Mouse (Mus musculus): ENCODE results near the gene Gpr85. TPM values are rescaled to one million over a fixed set of nuclear protein-coding genes. Genes with fewer than 3 reads are reported as not detected.
"Not testable (repeated sequence)": the region's sequence is repeated elsewhere in the genome, so short reads cannot be mapped to it uniquely, and the experiment has no call there.

The Gpr85 gene
- total RNA-seq (2021) (1 to 10 TPM in 1 of 2 experiments, under 1 TPM in 1; 0.75 to 1.2 TPM), polyA plus RNA-seq (2012; rRNA removed) (0.07 and 0.67 TPM in 2 replicates)
- long read RNA-seq, partial matches to known transcripts = 0 of 1 reads
- long read RNA-seq, other reads (novel, unspliced or antisense) = 1 of 1 reads

GRCm38 (mm10) chr6:13839345-13840054, at the start of gene Gpr85:
Gene Gpr85 (minus strand): TSS chr6:13839942.
- DNase-seq = peak; percentile 10

- no peak for DNase-seq
Measured at GRCm38 (mm10) chr6:13884877-13885592, 45.3 kb upstream of the Gpr85 start.

DNA sequence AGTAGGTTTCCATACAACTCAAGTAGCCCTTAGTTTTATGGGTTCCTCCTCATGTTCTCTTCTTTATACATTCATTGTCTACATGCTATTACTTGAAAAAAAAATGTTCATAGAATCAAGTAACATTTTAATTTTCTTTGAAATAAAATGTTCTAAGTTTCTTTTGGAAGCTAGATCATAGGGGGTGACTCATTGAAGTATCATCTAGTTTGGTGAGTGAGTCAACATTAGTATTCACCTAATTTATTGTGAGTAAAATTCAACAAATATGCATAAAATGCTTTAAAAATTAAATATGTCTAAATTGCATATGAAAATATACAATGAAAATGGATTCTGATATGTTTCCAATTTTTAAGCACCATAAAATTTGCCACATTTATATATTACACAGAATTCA, 43.2 kb upstream of the Gpr85 start:
- DNase-seq = no peak

DNA sequence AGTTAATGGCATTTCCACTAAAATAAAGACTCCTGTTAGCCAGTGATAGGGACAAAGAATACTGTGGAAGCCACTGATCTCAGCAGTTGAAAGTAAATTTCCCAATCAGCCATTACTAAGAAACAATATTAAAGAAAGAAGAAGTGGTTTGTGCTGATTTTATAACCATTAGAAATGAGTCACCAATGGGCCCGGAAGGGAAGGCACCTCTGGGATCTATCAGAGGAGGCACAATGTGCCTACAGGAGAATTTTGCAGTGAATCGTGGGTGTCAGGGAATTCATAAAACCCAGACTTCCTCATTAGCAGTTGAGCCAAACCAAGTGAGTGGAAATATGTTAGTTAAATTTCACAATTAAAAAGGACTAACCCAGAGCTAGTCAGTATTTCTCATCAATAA, 34.2 kb upstream of the Gpr85 start:
- no peak for DNase-seq

GRCm38 (mm10) chr6:13872076-13872475, 32.3 kb upstream of the Gpr85 start:
- peak; percentile 4 for DNase-seq

GRCm38 (mm10) chr6:13871625-13871958, 31.9 kb upstream of the Gpr85 start:
- DNase-seq = no peak

GRCm38 (mm10) chr6:13870919-13871624, 31.3 kb upstream of the Gpr85 start, which contains the start of gene 2610001J05Rik:
Gene 2610001J05Rik (minus strand): TSS chr6:13871518.
- DNase-seq = peak; percentile 93

- peak; percentile 5 for DNase-seq
Measured at GRCm38 (mm10) chr6:13870289-13870741, 30.6 kb upstream of the Gpr85 start.

- DNase-seq = no peak
Measured at GRCm38 (mm10) chr6:13860596-13860995, 20.9 kb upstream of the Gpr85 start.

GRCm38 (mm10) chr6:13859877-13860585, 20.3 kb upstream of the Gpr85 start:
- no peak for DNase-seq

- no peak for DNase-seq
Measured at GRCm38 (mm10) chr6:13854230-13854629, 14.5 kb upstream of the Gpr85 start.

GRCm38 (mm10) chr6:13853244-13853643, 13.5 kb upstream of the Gpr85 start:
- DNase-seq = no peak

- DNase-seq = not testable (repeated sequence)
Measured at GRCm38 (mm10) chr6:13846031-13846430, 6.3 kb upstream of the Gpr85 start.

DNA sequence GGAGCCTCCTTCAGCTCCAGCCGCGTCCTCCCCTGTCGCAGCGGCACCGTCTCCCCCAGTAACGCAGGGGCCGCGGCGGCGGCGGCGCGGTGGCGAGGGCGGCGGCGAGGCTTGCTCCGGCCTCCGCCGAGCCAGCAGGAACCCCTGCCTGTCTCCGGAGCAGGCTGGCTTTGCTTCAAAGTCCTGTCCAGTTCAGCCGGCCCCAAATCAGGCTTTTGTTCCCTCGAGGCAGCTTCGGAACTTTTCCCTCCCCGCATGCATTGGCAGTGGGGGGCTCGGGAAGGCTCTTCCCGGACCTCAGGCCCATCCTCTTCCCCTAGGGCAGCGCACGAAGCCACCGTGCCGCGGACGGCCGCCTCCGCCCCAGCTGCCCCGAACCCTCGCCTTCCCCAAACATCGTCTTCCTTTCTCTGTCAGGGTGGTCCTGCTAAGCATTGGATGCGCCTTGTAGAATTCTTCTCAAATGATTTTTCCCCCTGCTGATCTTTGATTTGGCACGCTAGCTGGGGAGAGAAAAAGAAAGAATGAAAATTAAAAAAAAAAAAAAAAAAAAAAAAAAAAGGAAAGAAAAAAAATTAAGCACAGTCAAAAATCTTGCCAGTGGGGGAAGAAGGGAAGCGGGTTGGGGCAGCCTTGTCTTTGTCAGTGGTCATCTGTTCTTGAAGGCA, 931 bp downstream of the Gpr85 start:
- peak; percentile 83 for DNase-seq

- DNase-seq = no peak
Measured at GRCm38 (mm10) chr6:13837916-13838676, 1.6 kb downstream of the Gpr85 start.

GRCm38 (mm10) chr6:13836967-13837570, 2.7 kb downstream of the Gpr85 start:
- DNase-seq = no peak

GRCm38 (mm10) chr6:13835720-13836665, 3.7 kb downstream of the Gpr85 start:
- no peak for DNase-seq

GRCm38 (mm10) chr6:13832770-13833169, 7.0 kb downstream of the Gpr85 start:
- no peak for DNase-seq

DNA sequence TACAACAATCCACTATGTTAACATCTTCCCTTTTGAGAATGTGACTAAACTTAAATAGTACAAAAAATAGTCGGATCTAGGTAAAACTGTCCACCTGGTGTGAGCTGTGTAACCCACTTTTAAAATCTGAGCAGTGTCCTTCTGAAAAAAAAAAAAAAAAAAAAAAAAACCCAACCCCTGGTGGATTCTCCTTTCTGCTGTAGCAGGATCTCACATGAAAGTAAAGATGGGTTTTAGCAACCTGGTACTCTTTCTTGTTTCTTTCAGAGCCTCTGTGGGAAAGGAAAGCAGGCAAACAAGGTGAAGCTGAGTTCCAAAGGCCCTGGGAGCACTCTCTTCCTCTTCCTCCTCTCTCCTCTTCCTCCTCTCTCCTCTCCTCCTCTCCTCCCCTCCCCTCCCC, 10.9 kb downstream of the Gpr85 start:
- DNase-seq = no peak

Measured in adrenal gland, adult 2 months (tissue).